Mouse (Mus musculus): ENCODE data around the gene Btf3. TPM values are rescaled to one million over a fixed set of nuclear protein-coding genes. Genes with fewer than 3 reads are reported as not detected.

Btf3 gene
- polyA plus RNA-seq, 1 experiment from 2014 or later, result 893 TPM

GRCm38 (mm10) chr13:98357433-98358423, 40.9 kb upstream of the Btf3 start:
- Histone ChIP-seq H3K9ac (ENCODE audit: low read depth, low read length) (no peak overlapping the region), H3K27ac (ENCODE audit: low read depth, low read length) (no peak overlapping the region), H3K36me3 (ENCODE audit: control insufficient read depth, insufficient read depth, low read length) (no peaks in the 10 kb centered on the region), H3K9me3 (ENCODE audit: control insufficient read depth, low read length) (no peaks in the 10 kb centered on the region), H3K4me1 (replicated peaks; ENCODE audit: control insufficient read depth, insufficient read depth, low read length) (peaks cover 8% of the 10 kb centered on the region), H3K27me3 (replicated peaks; ENCODE audit: control insufficient read depth, insufficient read depth, low read length) (peaks cover 92% of the 10 kb centered on the region), H3K4me3 (ENCODE audit: low read depth, low read length) (no peak overlapping the region), H3K4me2 (no peak overlapping the region)
- no peak for DNase-seq (ENCODE audit: low spot score)
- no peak for ATAC-seq (replicated peaks; ENCODE audit: low FRiP score)
- WGBS, result 5% methylated on average over 18 of the region's 18 CpGs

GRCm38 (mm10) chr13:98356973-98357425, 40.2 kb upstream of the Btf3 start:
- Histone ChIP-seq H3K9me3 (ENCODE audit: control insufficient read depth, low read length) (no peaks in the 10 kb centered on the region), H3K36me3 (ENCODE audit: control insufficient read depth, insufficient read depth, low read length) (no peaks in the 10 kb centered on the region), H3K27ac (ENCODE audit: low read depth, low read length) (no peak overlapping the region), H3K4me2 (no peak overlapping the region), H3K4me3 (ENCODE audit: low read depth, low read length) (no peak overlapping the region), H3K9ac (ENCODE audit: low read depth, low read length) (no peak overlapping the region), H3K27me3 (replicated peaks; ENCODE audit: control insufficient read depth, insufficient read depth, low read length) (peaks cover 92% of the 10 kb centered on the region), H3K4me1 (replicated peaks; ENCODE audit: control insufficient read depth, insufficient read depth, low read length) (peaks cover 8% of the 10 kb centered on the region)
- ATAC-seq (replicated peaks; ENCODE audit: low FRiP score) (no peak), DNase-seq (ENCODE audit: low spot score) (no peak)
- WGBS, result 8% methylated on average over 6 of the region's 6 CpGs

- Histone ChIP-seq H3K4me1 (replicated peaks; ENCODE audit: control insufficient read depth, insufficient read depth, low read length) (peaks cover 8% of the 10 kb centered on the region), H3K4me2 (no peak overlapping the region), H3K9ac (ENCODE audit: low read depth, low read length) (no peak overlapping the region), H3K27ac (ENCODE audit: low read depth, low read length) (no peak overlapping the region), H3K9me3 (ENCODE audit: control insufficient read depth, low read length) (no peaks in the 10 kb centered on the region), H3K4me3 (ENCODE audit: low read depth, low read length) (no peak overlapping the region), H3K27me3 (replicated peaks; ENCODE audit: control insufficient read depth, insufficient read depth, low read length) (peaks cover 95% of the 10 kb centered on the region), H3K36me3 (ENCODE audit: control insufficient read depth, insufficient read depth, low read length) (no peaks in the 10 kb centered on the region)
- WGBS, result 9% methylated on average over 9 of the region's 9 CpGs
- ATAC-seq (replicated peaks; ENCODE audit: low FRiP score) (no peak), DNase-seq (ENCODE audit: low spot score) (no peak)
Measured at GRCm38 (mm10) chr13:98356176-98356972, 39.6 kb upstream of the Btf3 start.

GRCm38 (mm10) chr13:98355559-98356111, 38.8 kb upstream of the Btf3 start:
- H3K36me3 ChIP-seq (ENCODE audit: control insufficient read depth, insufficient read depth, low read length), result no peaks in the 10 kb centered on the region
- no peak for ATAC-seq (replicated peaks; ENCODE audit: low FRiP score)
- H3K4me3 ChIP-seq (ENCODE audit: low read depth, low read length), result peak overlapping the region; percentile 44
- H3K9ac ChIP-seq (ENCODE audit: low read depth, low read length), result no peak overlapping the region
- WGBS, result under 1% methylated on average over 66 of the region's 81 CpGs
- peak; percentile 64 for DNase-seq (ENCODE audit: low spot score)
- peak overlapping the region; percentile 75 for H3K4me2 ChIP-seq
- no peaks in the 10 kb centered on the region for H3K9me3 ChIP-seq (ENCODE audit: control insufficient read depth, low read length)
- peaks cover 8% of the 10 kb centered on the region for H3K4me1 ChIP-seq (replicated peaks; ENCODE audit: control insufficient read depth, insufficient read depth, low read length)
- H3K27me3 ChIP-seq (replicated peaks; ENCODE audit: control insufficient read depth, insufficient read depth, low read length), result peaks cover 95% of the 10 kb centered on the region
- no peak overlapping the region for H3K27ac ChIP-seq (ENCODE audit: low read depth, low read length)

GRCm38 (mm10) chr13:98354871-98355558, 38.2 kb upstream of the Btf3 start:
- ATAC-seq (replicated peaks; ENCODE audit: low FRiP score) (no peak), DNase-seq (ENCODE audit: low spot score) (peak; percentile 72)
- Histone ChIP-seq H3K9me3 (ENCODE audit: control insufficient read depth, low read length) (no peaks in the 10 kb centered on the region), H3K4me3 (ENCODE audit: low read depth, low read length) (peak overlapping the region; percentile 44), H3K9ac (ENCODE audit: low read depth, low read length) (no peak overlapping the region), H3K27ac (ENCODE audit: low read depth, low read length) (no peak overlapping the region), H3K36me3 (ENCODE audit: control insufficient read depth, insufficient read depth, low read length) (no peaks in the 10 kb centered on the region), H3K27me3 (replicated peaks; ENCODE audit: control insufficient read depth, insufficient read depth, low read length) (peaks cover 95% of the 10 kb centered on the region), H3K4me1 (replicated peaks; ENCODE audit: control insufficient read depth, insufficient read depth, low read length) (peaks cover 8% of the 10 kb centered on the region), H3K4me2 (peak overlapping the region; percentile 75)
- under 1% methylated on average over 95 of the region's 102 CpGs for WGBS

GRCm38 (mm10) chr13:98354090-98354801, 37.4 kb upstream of the Btf3 start, which contains the start of gene Foxd1:
Foxd1 (plus strand) TSS chr13:98354242.
- peak; percentile 71 for ATAC-seq (replicated peaks; ENCODE audit: low FRiP score)
- Histone ChIP-seq H3K27ac (ENCODE audit: low read depth, low read length) (no peak within 1 kb of the TSS), H3K36me3 (ENCODE audit: control insufficient read depth, insufficient read depth, low read length) (no peaks in the 10 kb centered on the region), H3K27me3 (replicated peaks; ENCODE audit: control insufficient read depth, insufficient read depth, low read length) (peaks cover 95% of the 10 kb centered on the region), H3K4me3 (ENCODE audit: low read depth, low read length) (peak within 1 kb of the TSS; percentile 44), H3K9me3 (ENCODE audit: control insufficient read depth, low read length) (no peaks in the 10 kb centered on the region), H3K4me2 (peak within 1 kb of the TSS; percentile 75), H3K4me1 (replicated peaks; ENCODE audit: control insufficient read depth, insufficient read depth, low read length) (peaks cover 8% of the 10 kb centered on the region), H3K9ac (ENCODE audit: low read depth, low read length) (no peak within 1 kb of the TSS)
- peak; percentile 55 for DNase-seq (ENCODE audit: low spot score)
- 1% methylated on average over 76 of the region's 76 CpGs for WGBS

- ATAC-seq (replicated peaks; ENCODE audit: low FRiP score), result no peak
- peaks cover 8% of the 10 kb centered on the region for H3K4me1 ChIP-seq (replicated peaks; ENCODE audit: control insufficient read depth, insufficient read depth, low read length)
- H3K9ac ChIP-seq (ENCODE audit: low read depth, low read length), result no peak overlapping the region
- H3K27me3 ChIP-seq (replicated peaks; ENCODE audit: control insufficient read depth, insufficient read depth, low read length), result peaks cover 92% of the 10 kb centered on the region
- WGBS, result 3% methylated on average over 13 of the region's 13 CpGs
- no peak overlapping the region for H3K27ac ChIP-seq (ENCODE audit: low read depth, low read length)
- no peaks in the 10 kb centered on the region for H3K36me3 ChIP-seq (ENCODE audit: control insufficient read depth, insufficient read depth, low read length)
- peak overlapping the region; percentile 44 for H3K4me3 ChIP-seq (ENCODE audit: low read depth, low read length)
- H3K4me2 ChIP-seq, result peak overlapping the region; percentile 75
- DNase-seq (ENCODE audit: low spot score), result peak; percentile 67
- no peaks in the 10 kb centered on the region for H3K9me3 ChIP-seq (ENCODE audit: control insufficient read depth, low read length)
Measured at GRCm38 (mm10) chr13:98353709-98354089, 36.9 kb upstream of the Btf3 start.

Measured in liver, embryonic 11.5 days (tissue).